In genomic region chr8:122280156-122280555, GRCm38 (mm10) we compare ENCODE assay signal across 11 mouse cellular contexts. TPM values are rescaled to one million over a fixed set of nuclear protein-coding genes. Genes with fewer than 3 reads are reported as not detected.
DNase-seq lines count a peak whose midpoint lies in the region; ATAC-seq lines count a peak whose summit lies in the region.
"Had no signal": no experiment of that assay in that cellular context is flagged by ENCODE, and none has a peak within 500 bp of the region (broad histone marks: within the 10 kb centered on the region; RNA-seq: fewer than 3 reads in every experiment).

No protein-coding gene starts in this region.

- H3K4me2 ChIP-seq in hindbrain, embryonic 11.5 days (replicated peaks; ENCODE audit: low read depth, low read length), result no peak overlapping the region
- no peak overlapping the region for H3K4me2 ChIP-seq in hindbrain, embryonic 16.5 days (ENCODE audit: low read length)
- no peak overlapping the region for H3K4me2 ChIP-seq in midbrain, embryonic 11.5 days
- no peak overlapping the region for H3K4me2 ChIP-seq in stomach, embryonic 16.5 days (ENCODE audit: low read depth, low read length)

- WGBS in hindbrain, embryonic 11.5 days, result 78% methylated on average over 4 of the region's 4 CpGs
- WGBS in hindbrain, embryonic 16.5 days, result 80% methylated on average over 4 of the region's 4 CpGs
- WGBS in midbrain, embryonic 10.5 days, result 84% methylated on average over 4 of the region's 4 CpGs
- WGBS in midbrain, embryonic 11.5 days, result 78% methylated on average over 4 of the region's 4 CpGs
- WGBS in stomach, embryonic 16.5 days, result 64% methylated on average over 4 of the region's 4 CpGs

- H3K36me3 ChIP-seq in hindbrain, embryonic 11.5 days (ENCODE audit: control insufficient read depth, insufficient read depth, low read length), result no peaks in the 10 kb centered on the region
- H3K36me3 ChIP-seq in hindbrain, embryonic 16.5 days (ENCODE audit: control insufficient read depth, insufficient read depth, low read length), result no peaks in the 10 kb centered on the region
- H3K36me3 ChIP-seq in midbrain, embryonic 10.5 days, result no peaks in the 10 kb centered on the region
- no peaks in the 10 kb centered on the region for H3K36me3 ChIP-seq in midbrain, embryonic 11.5 days (ENCODE audit: control insufficient read depth, insufficient read depth, low read length)
- no peaks in the 10 kb centered on the region for H3K36me3 ChIP-seq in stomach, embryonic 16.5 days (ENCODE audit: control insufficient read depth, insufficient read depth, low read length)
- H3K36me3 ChIP-seq: embryonic facial prominence, embryonic 13.5 days; lung, embryonic 15.5 days had no signal

- H3K27ac ChIP-seq in hindbrain, embryonic 11.5 days (ENCODE audit: low read depth, low read length), result no peak overlapping the region
- no peak overlapping the region for H3K27ac ChIP-seq in hindbrain, embryonic 16.5 days (ENCODE audit: low read depth, low read length)
- H3K27ac ChIP-seq in midbrain, embryonic 10.5 days (replicated peaks), result peak overlapping the region; percentile 88; the same call in 1 of the 2 replicates
- no peak overlapping the region for H3K27ac ChIP-seq in midbrain, embryonic 11.5 days (ENCODE audit: low read depth, low read length)
- no peak overlapping the region for H3K27ac ChIP-seq in stomach, embryonic 16.5 days (ENCODE audit: low read length)

- peak overlapping the region; percentile 38; the same call in 1 of the 2 replicates for H3K9ac ChIP-seq in hindbrain, embryonic 11.5 days (ENCODE audit: low read depth, low read length)
- no peak overlapping the region for H3K9ac ChIP-seq in hindbrain, embryonic 16.5 days (ENCODE audit: low read depth, low read length)
- no peak overlapping the region for H3K9ac ChIP-seq in midbrain, embryonic 11.5 days (ENCODE audit: low read length)
- H3K9ac ChIP-seq in stomach, embryonic 16.5 days (ENCODE audit: low read length), result peak overlapping the region; percentile 73; the same call in 1 of the 2 replicates

- DNase-seq in cerebellum, adult 11-12 months, result peak; percentile 66
- no peak for DNase-seq in cerebellum, adult 9-11 months
- no peak for DNase-seq in hindbrain, embryonic 11.5 days (ENCODE audit: low spot score)
- no peak for DNase-seq in midbrain, embryonic 10.5 days (ENCODE audit: low spot score)
- no peak for DNase-seq in midbrain, embryonic 11.5 days (ENCODE audit: low spot score, missing footprints)
- no peak for DNase-seq in thymus, postnatal 10 days (ENCODE audit: low spot score in 2 of 2)
- DNase-seq: B cell, adult 2 months had no signal

- H3K4me3 ChIP-seq in hindbrain, embryonic 11.5 days (ENCODE audit: low read depth, low read length), result no peak overlapping the region
- H3K4me3 ChIP-seq in hindbrain, embryonic 16.5 days (ENCODE audit: low read length), result no peak overlapping the region
- H3K4me3 ChIP-seq in midbrain, embryonic 10.5 days, result no peak overlapping the region
- no peak overlapping the region for H3K4me3 ChIP-seq in midbrain, embryonic 11.5 days (ENCODE audit: low read depth, low read length)
- no peak overlapping the region for H3K4me3 ChIP-seq in stomach, embryonic 16.5 days (replicated peaks; ENCODE audit: low read length)

- H3K4me1 ChIP-seq in hindbrain, embryonic 11.5 days (replicated peaks; ENCODE audit: control insufficient read depth, insufficient read depth, low read length), result peaks cover 15% of the 10 kb centered on the region
- peaks cover 25% of the 10 kb centered on the region for H3K4me1 ChIP-seq in hindbrain, embryonic 16.5 days (ENCODE audit: control insufficient read depth, insufficient read depth, low read depth, low read length)
- H3K4me1 ChIP-seq in midbrain, embryonic 10.5 days, result peaks cover 50% of the 10 kb centered on the region
- peaks cover 29% of the 10 kb centered on the region for H3K4me1 ChIP-seq in midbrain, embryonic 11.5 days (ENCODE audit: control insufficient read depth, insufficient read depth, low read length)
- H3K4me1 ChIP-seq in stomach, embryonic 16.5 days (ENCODE audit: control insufficient read depth, insufficient read depth, low read length), result peaks cover 33% of the 10 kb centered on the region

- no peak for ATAC-seq in hindbrain, embryonic 11.5 days (ENCODE audit: low FRiP score)
- ATAC-seq in hindbrain, embryonic 16.5 days, result no peak
- ATAC-seq in midbrain, embryonic 11.5 days (ENCODE audit: low FRiP score), result no peak
- no peak for ATAC-seq in stomach, embryonic 16.5 days (ENCODE audit: insufficient read depth, low FRiP score)

- no peaks in the 10 kb centered on the region for H3K9me3 ChIP-seq in hindbrain, embryonic 11.5 days (ENCODE audit: control insufficient read depth, low read length)
- no peaks in the 10 kb centered on the region for H3K9me3 ChIP-seq in hindbrain, embryonic 16.5 days (ENCODE audit: control insufficient read depth, low read length)
- H3K9me3 ChIP-seq in midbrain, embryonic 10.5 days (replicated peaks), result no peaks in the 10 kb centered on the region
- H3K9me3 ChIP-seq in midbrain, embryonic 11.5 days (ENCODE audit: control insufficient read depth, low read length), result no peaks in the 10 kb centered on the region
- no peaks in the 10 kb centered on the region for H3K9me3 ChIP-seq in stomach, embryonic 16.5 days (replicated peaks; ENCODE audit: control insufficient read depth, low read length)
- H3K9me3 ChIP-seq: embryonic facial prominence, embryonic 13.5 days; lung, embryonic 15.5 days had no signal

- H3K27me3 ChIP-seq in hindbrain, embryonic 11.5 days (ENCODE audit: control insufficient read depth, insufficient read depth, low read length), result peaks cover 19% of the 10 kb centered on the region
- no peaks in the 10 kb centered on the region for H3K27me3 ChIP-seq in hindbrain, embryonic 16.5 days (replicated peaks; ENCODE audit: control insufficient read depth, insufficient read depth, low read length)
- H3K27me3 ChIP-seq in midbrain, embryonic 10.5 days (ENCODE audit: low read depth, poor library complexity, severe bottlenecking), result peaks cover 48% of the 10 kb centered on the region
- H3K27me3 ChIP-seq in midbrain, embryonic 11.5 days (ENCODE audit: control insufficient read depth, insufficient read depth, low read length), result peaks cover 25% of the 10 kb centered on the region
- H3K27me3 ChIP-seq in stomach, embryonic 16.5 days (ENCODE audit: control insufficient read depth, insufficient read depth, low read length), result no peaks in the 10 kb centered on the region
- H3K27me3 ChIP-seq: lung, embryonic 15.5 days had no signal

RNA-seq across cellular contexts. Expression of gene Zfpm1, which starts 1.8 kb away (rescaled TPM):
- polyA plus RNA-seq in hindbrain, embryonic 11.5 days (2014; fragmentation: Nextera tagmentation; extraction: Ambion mirVana), result 1.6 and 1.9 TPM in 2 replicates
- 0.75 and 1.2 TPM in 2 replicates for polyA plus RNA-seq in hindbrain, embryonic 16.5 days (2015; fragmentation: Nextera tagmentation; extraction: Ambion mirVana)
- 1.3 and 1.5 TPM in 2 replicates for polyA plus RNA-seq in midbrain, embryonic 10.5 days (2016; fragmentation: Nextera tagmentation; extraction: Ambion mirVana)
- 1.6 and 1.8 TPM in 2 replicates for polyA plus RNA-seq in midbrain, embryonic 11.5 days (2014; fragmentation: Nextera tagmentation; extraction: Ambion mirVana)
- 2.0 and 2.1 TPM in 2 replicates for polyA plus RNA-seq in stomach, embryonic 16.5 days (2015; fragmentation: Nextera tagmentation; extraction: Ambion mirVana)

Comparison
In these comparisons a context has a peak if more than half of its experiments do, and no peak if none do; other contexts are left out.
1. H3K9ac ChIP-seq: peak in hindbrain, embryonic 11.5 days (single experiment) and stomach, embryonic 16.5 days (single experiment); none in hindbrain, embryonic 16.5 days (single experiment) and midbrain, embryonic 11.5 days (single experiment).